Mouse (Mus musculus) C2C12 (cell line): ENCODE data around the gene Nalcn.

Experiments used
- CEBPB ChIP-seq: IDR thresholded peaks from one replicate; pipeline ENCODE4 v1.6.1; 2011; ENCODE audit warnings: low read depth, mild to moderate bottlenecking, control low read depth, moderate library complexity
- CTCF ChIP-seq: IDR thresholded peaks from one replicate; pipeline ENCODE4 v1.5.1; 2011; ENCODE audit not compliant: control insufficient read depth, insufficient read depth, insufficient read length
- FOSL1 ChIP-seq: IDR thresholded peaks from one replicate; pipeline ENCODE4 v1.8.0; 2011; ENCODE audit warnings: mild to moderate bottlenecking, low read length; ENCODE audit not compliant: poor library complexity, insufficient read depth, severe bottlenecking
- MYOG ChIP-seq: IDR thresholded peaks from one replicate; pipeline ENCODE4 v1.6.1; 2011; ENCODE audit not compliant: control insufficient read depth, insufficient read length; ENCODE audit errors: extremely low read depth
- USF1 ChIP-seq: IDR thresholded peaks from one replicate; pipeline ENCODE4 v1.6.1; 2011; ENCODE audit warnings: low read depth, mild to moderate bottlenecking, control low read depth, moderate library complexity

DNA sequence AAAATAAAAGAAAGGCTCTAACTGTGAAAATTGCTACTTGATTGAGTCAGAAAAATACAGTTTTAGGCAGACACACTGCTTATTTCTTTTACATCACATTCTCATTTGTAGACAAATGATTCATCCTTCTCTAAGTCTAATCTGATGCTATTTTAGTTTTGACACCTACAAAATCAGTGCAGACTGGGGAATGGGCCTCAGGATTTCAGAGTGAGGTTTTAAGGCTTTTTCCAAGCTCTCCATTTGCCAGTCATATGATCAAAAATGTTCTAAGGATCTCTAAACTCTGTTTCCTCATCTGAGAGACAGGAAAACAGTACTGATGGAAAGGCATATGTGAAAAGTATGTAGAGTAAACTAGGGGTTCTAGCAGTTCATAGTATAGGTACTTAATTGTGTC is 52.0 kb downstream of the Nalcn start:
- TF ChIP-seq CTCF = no peak
- TF ChIP-seq USF1 = no peak
- TF ChIP-seq CEBPB = no peak
- TF ChIP-seq MYOG = no peak
- TF ChIP-seq FOSL1 = no peak
